Mouse (Mus musculus) cerebellum, postnatal 25 days (tissue): ENCODE measurements around the gene Olfr1221.
"Not testable (repeated sequence)": the region's sequence is repeated elsewhere in the genome, so short reads cannot be mapped to it uniquely, and the experiment has no call there.

ENCODE experiments used
- DNase-seq, 2 experiments: peaks; one replicate each; pipeline ENCODE4 v3.0.0; 2021; ENCODE audit warnings: mixed read lengths in 2 of 2

Olfr1221 gene

GRCm38 (mm10) chr2:89117183-89117582, at the start of gene Olfr1221:
TSS of gene Olfr1221 (minus strand) at chr2:89117283.
- DNase-seq: no peak

DNA sequence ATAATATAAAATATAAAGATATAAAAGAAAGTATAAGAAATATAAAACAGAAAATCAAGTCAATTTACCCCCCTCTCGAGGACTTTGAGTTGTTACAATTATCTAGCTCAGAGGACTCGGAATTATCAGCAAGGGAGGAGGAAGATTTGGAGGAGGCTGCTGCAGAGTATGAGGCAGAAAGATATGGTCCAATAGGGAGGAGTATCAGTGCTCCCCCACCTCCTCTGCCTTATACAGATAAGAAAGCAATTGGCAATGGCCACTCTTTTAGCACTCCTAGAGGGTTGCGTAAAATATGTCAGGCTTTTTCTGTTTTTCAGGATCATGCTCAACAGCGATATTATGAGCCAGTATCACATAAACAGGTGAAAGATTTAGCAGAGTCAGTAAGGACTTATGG, 47.6 kb upstream of the Olfr1221 start:
- not testable (repeated sequence) for DNase-seq

- DNase-seq: not testable (repeated sequence)
These were observed 46.9 kb upstream of the Olfr1221 start, which contains the start of gene Olfr1224-ps1 for GRCm38 (mm10) chr2:89163991-89164390. TSS of gene Olfr1224-ps1 (minus strand) at chr2:89164091.

GRCm38 (mm10) chr2:89151460-89151859, 34.4 kb upstream of the Olfr1221 start, which contains the start of gene Olfr1223:
TSS of gene Olfr1223 (minus strand) at chr2:89151560.
- no peak for DNase-seq

GRCm38 (mm10) chr2:89132954-89133353, 15.9 kb upstream of the Olfr1221 start, which contains the start of gene Olfr1222:
TSS of gene Olfr1222 (minus strand) at chr2:89133054.
- DNase-seq: no peak

- DNase-seq: no peak
These were observed 10.3 kb downstream of the Olfr1221 start, which contains the start of gene Olfr1220 for GRCm38 (mm10) chr2:89106735-89107134. TSS of gene Olfr1220 (minus strand) at chr2:89106835.

DNA sequence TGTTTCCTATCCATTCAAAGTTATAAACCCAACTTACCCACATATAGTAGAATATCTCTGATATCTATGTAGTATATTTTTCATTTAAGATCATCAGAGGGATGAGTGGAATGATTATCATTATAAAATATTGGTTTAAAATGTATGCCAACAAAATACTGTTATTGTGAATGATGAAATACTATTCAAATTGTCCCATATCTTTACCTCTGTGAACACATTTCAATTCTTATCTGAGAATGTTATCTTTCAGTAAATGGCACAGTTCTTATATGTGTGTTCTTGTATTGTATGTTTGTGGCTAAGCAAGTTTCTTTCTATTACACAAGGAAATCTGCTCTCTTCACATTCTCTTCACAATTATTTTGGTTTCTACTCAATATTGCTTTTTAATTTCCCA, 11.4 kb downstream of the Olfr1221 start:
- no peak for DNase-seq

- DNase-seq: no peak
These were observed 23.2 kb downstream of the Olfr1221 start for GRCm38 (mm10) chr2:89093848-89094247.

DNA sequence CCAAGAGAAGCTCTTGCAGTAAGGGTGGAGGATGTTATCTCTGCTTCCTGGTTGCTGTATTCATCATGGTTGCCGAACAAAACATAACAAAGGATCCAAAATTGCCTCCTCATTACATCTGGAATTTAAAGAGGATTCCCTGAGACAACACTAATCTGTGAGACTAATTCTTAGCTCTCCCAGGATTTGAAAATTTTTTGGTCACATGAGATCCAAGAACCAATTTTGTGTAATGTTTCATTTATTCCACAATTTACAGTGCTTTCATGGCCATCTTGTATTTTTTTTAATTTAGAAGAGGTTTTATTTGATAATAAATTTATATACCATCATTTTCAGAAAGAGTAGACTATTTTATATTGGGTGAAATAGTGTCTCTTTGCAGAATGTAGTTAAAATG, 33.7 kb downstream of the Olfr1221 start, which contains the start of gene Olfr1219:
Olfr1219 (minus strand) TSS at position 101 of the 400 bp plus-strand sequence.
- DNase-seq: no peak

- DNase-seq: no peak
These were observed 35.6 kb downstream of the Olfr1221 start for GRCm38 (mm10) chr2:89081487-89081886.

GRCm38 (mm10) chr2:89061087-89061486, 56.0 kb downstream of the Olfr1221 start, which contains the start of gene Olfr1218:
TSS of gene Olfr1218 (minus strand) at chr2:89061187.
- no peak for DNase-seq
